Mouse (Mus musculus) hindbrain, embryonic 11.5 days (tissue): Measurements from ENCODE around the gene Mgmt. TPM values are rescaled to one million over a fixed set of nuclear protein-coding genes. Genes with fewer than 3 reads are reported as not detected.
A peak's percentile ranks its signal among the peaks of the same experiment; 100 is the strongest.

Source experiments
- ATAC-seq: fragments of 200-750 bp; cut with Nextera tagmentation; 2 replicates; pipeline ENCODE4 v1.8.0; 2017; ENCODE audit warnings: mild to moderate bottlenecking, moderate TSS enrichment, moderate library complexity; ENCODE audit not compliant: low FRiP score
- DNase-seq: peaks from one replicate; pipeline ENCODE4 v3.0.0-alpha.2; 2015; ENCODE audit warnings: low spot score
- H3K27ac ChIP-seq: fragments of 300-500 bp; sonication (generic); 2 replicates; pipeline ENCODE4 v1.5.1; 2014; ENCODE audit warnings: mild to moderate bottlenecking, low read depth, low read length
- H3K27me3 ChIP-seq: fragments of 300-500 bp; sonication (generic); 2 replicates; pipeline ENCODE4 v1.6.1; 2014; ENCODE audit warnings: mild to moderate bottlenecking, low read length, moderate library complexity, mixed read lengths; ENCODE audit not compliant: control insufficient read depth, insufficient read depth
- H3K36me3 ChIP-seq: fragments of 300-500 bp; sonication (generic); 2 replicates; pipeline ENCODE4 v1.6.1; 2014; ENCODE audit warnings: mild to moderate bottlenecking, low read length, moderate library complexity, mixed read lengths; ENCODE audit not compliant: control insufficient read depth, insufficient read depth
- H3K4me1 ChIP-seq: fragments of 300-500 bp; sonication (generic); replicated peaks from 2 replicates; pipeline ENCODE4 v1.6.1; 2014; ENCODE audit warnings: low read length, mixed read lengths; ENCODE audit not compliant: control insufficient read depth, insufficient read depth
- H3K4me2 ChIP-seq: fragments of 300-500 bp; sonication (generic); replicated peaks from 2 replicates; pipeline ENCODE4 v1.6.1; 2014; ENCODE audit warnings: mild to moderate bottlenecking, low read depth, low read length
- H3K4me3 ChIP-seq: fragments of 300-500 bp; sonication (generic); 2 replicates; pipeline ENCODE4 v1.5.1; 2014; ENCODE audit warnings: low read depth, low read length
- H3K9ac ChIP-seq: fragments of 300-500 bp; sonication (generic); 2 replicates; pipeline ENCODE4 v1.6.1; 2014; ENCODE audit warnings: low read depth, low read length
- H3K9me3 ChIP-seq: fragments of 300-500 bp; sonication (generic); 2 replicates; pipeline ENCODE4 v1.6.1; 2016; ENCODE audit warnings: low read length; ENCODE audit not compliant: control insufficient read depth
- WGBS: fragments of 180-500 bp; shearing (Covaris S2); extraction: QIAGEN DNeasy Blood & Tissue Kit; methylation state at CpG from one replicate; pipeline ENCODE4 v1.1.7; 2014; 5-methylcytosine and 5-hydroxymethylcytosine counted together
- polyA plus RNA-seq: library from polyadenylated mRNA; unstranded; fragments of >200 nt; fragmentation: Nextera tagmentation; extraction: Ambion mirVana; gene quantifications from 2 replicates; pipeline ENCODE4 v1.2.1, GENCODE M21; 2014

Gene Mgmt
- polyA plus RNA-seq, 1 experiment from 2014 or later: 3.9 TPM

DNA sequence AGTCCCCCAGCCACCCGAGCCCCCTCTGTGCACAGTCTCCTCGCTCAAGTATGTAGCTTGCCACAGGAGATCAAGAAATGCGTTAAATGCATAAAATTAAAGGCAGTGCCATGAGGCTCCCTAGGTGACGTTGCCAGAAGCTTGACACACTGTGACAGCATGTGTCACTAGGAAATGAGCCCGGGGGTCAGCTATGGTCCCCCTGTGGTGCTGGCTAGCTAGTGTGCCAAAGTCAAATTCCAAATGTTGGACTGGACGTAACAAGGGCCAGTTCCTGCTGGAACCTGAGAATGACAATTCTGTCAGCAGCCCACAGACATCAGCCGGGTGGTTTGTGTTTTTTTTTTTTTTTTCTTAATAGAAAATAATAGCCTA is 144.5 kb downstream of the Mgmt start:
- Histone ChIP-seq H3K27ac (no peak overlapping the region), H3K36me3 (no peaks in the 10 kb centered on the region), H3K4me1 (peaks cover 8% of the 10 kb centered on the region; the same call in 1 of the 2 replicates), H3K4me3 (no peak overlapping the region), H3K4me2 (no peak overlapping the region), H3K9ac (no peak overlapping the region), H3K27me3 (no peaks in the 10 kb centered on the region), H3K9me3 (no peaks in the 10 kb centered on the region)
- DNase-seq: no peak
- no peak for ATAC-seq
- 49% methylated on average over 7 of the region's 7 CpGs for WGBS

DNA sequence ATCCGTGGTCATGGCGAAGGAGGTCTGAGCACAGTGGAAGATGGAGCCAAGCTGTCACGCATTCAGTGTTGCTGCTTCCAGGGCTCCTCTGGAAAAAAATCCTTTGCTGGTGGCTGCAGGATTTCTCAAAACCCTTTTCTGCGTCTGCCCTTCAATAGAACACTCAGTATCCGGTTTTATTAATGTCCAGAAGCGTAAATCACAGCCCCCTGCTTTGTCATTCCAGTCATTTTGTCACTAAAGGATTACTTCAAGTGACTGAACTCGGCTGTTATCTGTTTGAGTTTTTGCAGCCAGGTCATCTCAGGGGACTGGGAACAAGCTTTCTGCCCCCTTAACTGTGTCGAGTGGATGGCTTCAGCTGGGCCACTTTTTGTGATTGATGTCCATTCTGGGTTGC is 146.2 kb downstream of the Mgmt start:
- DNase-seq (peak; percentile 20), ATAC-seq (no peak)
- Histone ChIP-seq H3K27me3 (no peaks in the 10 kb centered on the region), H3K27ac (no peak overlapping the region), H3K4me1 (peaks cover 8% of the 10 kb centered on the region; the same call in 1 of the 2 replicates), H3K36me3 (no peaks in the 10 kb centered on the region), H3K9me3 (no peaks in the 10 kb centered on the region), H3K9ac (no peak overlapping the region), H3K4me3 (no peak overlapping the region), H3K4me2 (no peak overlapping the region)
- 36% methylated on average over 8 of the region's 8 CpGs for WGBS

DNA sequence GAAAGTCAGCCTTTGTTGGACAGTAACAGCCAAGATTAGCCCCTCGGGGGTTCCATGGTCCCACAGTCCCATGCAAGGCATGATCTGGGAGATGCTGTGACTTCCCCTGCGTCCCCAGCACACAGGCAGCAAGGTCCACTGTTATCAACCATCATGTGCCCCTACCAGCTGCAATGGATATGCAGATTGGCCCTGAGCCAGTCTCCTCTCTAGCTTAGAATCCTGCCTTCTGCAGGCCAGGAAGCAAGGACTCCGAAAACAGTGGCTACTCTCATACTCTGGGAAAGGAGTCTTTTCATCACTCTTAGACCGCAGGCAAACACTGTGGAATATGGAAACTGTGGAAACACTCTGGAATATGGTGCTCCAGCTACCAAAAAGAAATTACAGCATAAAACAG is 152.5 kb downstream of the Mgmt start:
- Histone ChIP-seq H3K4me2 (no peak overlapping the region), H3K27ac (no peak overlapping the region), H3K4me3 (no peak overlapping the region), H3K9me3 (no peaks in the 10 kb centered on the region), H3K9ac (no peak overlapping the region), H3K36me3 (no peaks in the 10 kb centered on the region), H3K4me1 (no peaks in the 10 kb centered on the region), H3K27me3 (0 out of 2 replicates have a peak, but pooled peaks cover 2% of the 10 kb centered on the region)
- ATAC-seq (no peak), DNase-seq (no peak)
- WGBS: 86% methylated on average over 4 of the region's 4 CpGs

DNA sequence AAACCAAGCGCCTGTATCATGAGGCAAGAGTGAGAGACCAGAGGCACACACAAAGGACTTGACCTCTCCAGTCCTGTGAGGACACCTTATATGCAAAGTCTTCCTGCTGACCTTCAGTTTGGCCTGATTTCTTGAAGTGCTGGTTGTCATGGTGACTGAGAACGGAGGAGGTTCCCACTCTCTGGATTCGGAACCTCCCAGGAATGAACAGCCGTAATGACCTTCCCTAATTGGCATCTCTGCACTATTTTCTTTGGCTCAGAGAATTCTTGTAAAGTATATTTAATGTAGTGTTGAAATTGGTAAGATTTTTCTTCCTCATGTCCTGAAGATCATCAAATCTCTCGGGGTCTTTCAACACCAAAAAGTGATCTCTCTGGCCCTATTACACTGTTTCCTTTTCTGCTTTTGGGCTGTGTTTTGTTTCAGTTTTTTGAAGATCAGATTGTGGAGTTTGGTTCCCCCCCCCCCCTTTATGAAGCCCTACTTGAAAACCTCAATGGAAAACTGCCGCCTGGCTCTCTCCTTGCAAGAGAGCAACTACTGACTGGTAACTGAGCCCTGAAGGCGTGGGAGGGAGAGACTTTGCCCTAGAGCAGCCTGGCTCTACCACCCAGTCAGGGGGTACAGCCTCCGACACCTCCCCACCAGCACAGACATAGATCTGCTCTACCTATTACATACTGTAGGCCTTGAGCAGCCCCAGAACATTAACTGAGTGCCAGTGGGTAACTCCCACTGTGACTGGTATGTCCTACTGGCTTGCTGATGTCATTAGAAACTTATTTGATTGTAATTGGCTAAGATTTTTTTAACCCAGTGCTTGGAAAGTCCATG is 153.9 kb downstream of the Mgmt start:
- ATAC-seq (no peak), DNase-seq (peak; percentile 19)
- Histone ChIP-seq H3K27ac (no peak overlapping the region), H3K9me3 (no peaks in the 10 kb centered on the region), H3K4me2 (no peak overlapping the region), H3K9ac (no peak overlapping the region), H3K27me3 (0 out of 2 replicates have a peak, but pooled peaks cover 2% of the 10 kb centered on the region), H3K4me3 (no peak overlapping the region), H3K36me3 (no peaks in the 10 kb centered on the region), H3K4me1 (no peaks in the 10 kb centered on the region)
- WGBS: 61% methylated on average over 8 of the region's 8 CpGs

DNA sequence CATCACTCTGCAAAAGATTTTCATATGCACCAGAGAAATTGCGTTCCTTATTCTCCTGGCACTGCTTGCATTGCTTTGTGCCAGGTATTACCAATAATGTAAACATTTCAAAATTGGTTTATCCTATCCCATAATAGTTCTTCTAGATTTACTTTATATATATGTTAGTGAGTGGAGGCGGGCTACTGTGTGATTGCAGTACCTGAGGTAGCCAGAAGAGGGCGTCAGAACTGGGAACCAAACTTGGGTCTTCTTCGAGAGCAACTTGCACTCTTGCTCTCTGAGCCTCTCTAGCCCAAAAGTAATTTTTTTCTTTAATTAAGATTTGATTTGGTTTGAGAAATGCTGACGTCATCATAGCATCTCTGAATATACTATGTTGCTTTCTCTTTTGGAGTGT is 159.9 kb downstream of the Mgmt start:
- Histone ChIP-seq H3K4me1 (no peaks in the 10 kb centered on the region), H3K9me3 (no peaks in the 10 kb centered on the region), H3K4me3 (no peak overlapping the region), H3K27me3 (no peaks in the 10 kb centered on the region), H3K4me2 (no peak overlapping the region), H3K27ac (no peak overlapping the region), H3K9ac (no peak overlapping the region), H3K36me3 (no peaks in the 10 kb centered on the region)
- DNase-seq: no peak
- 74% methylated on average over 5 of the region's 5 CpGs for WGBS
- no peak for ATAC-seq

DNA sequence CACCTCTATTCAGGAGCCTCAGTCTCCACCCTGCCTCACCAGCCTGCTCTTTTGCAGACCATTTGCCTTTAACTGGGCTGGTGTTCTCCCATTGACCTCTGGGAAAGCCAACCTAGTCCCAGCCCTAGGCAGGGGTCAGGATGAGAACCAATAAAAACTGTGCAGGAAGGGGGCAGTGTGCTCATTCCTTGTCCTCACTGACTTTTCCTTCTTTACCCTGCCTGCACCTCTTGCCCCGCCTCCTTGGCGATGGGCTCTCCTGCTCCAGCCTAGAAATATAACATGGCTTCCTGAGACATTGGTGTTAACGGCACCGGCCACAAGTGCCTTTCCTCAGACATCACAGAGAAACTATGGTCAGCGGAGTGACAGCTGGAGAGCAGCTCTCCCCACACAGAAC is 161.7 kb downstream of the Mgmt start:
- H3K27me3 ChIP-seq: no peaks in the 10 kb centered on the region
- H3K4me3 ChIP-seq: no peak overlapping the region
- H3K9ac ChIP-seq: no peak overlapping the region
- H3K36me3 ChIP-seq: no peaks in the 10 kb centered on the region
- no peaks in the 10 kb centered on the region for H3K9me3 ChIP-seq
- no peak overlapping the region for H3K27ac ChIP-seq
- no peak overlapping the region for H3K4me2 ChIP-seq
- DNase-seq: no peak
- no peak for ATAC-seq
- no peaks in the 10 kb centered on the region for H3K4me1 ChIP-seq
- WGBS: 61% methylated on average over 5 of the region's 5 CpGs

DNA sequence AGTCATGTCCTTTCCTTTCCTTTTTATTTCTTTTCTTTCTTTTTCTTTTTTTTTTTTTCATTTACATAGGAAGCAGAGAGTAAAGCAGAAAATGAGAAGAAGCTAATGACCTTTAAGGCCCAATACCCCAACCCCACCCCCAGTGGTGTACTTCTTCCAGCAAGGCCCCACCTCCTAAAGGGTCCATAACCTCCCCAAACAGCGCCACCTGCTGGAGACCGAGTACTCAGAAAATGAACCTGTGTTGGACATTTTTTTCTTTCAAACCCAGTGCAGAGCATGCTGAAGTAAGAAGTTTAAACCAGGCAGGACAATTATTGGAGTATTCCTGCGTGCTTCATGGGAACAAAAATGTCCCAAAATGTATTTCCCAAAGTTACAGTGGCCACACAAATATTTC is 166.1 kb downstream of the Mgmt start:
- DNase-seq (peak; percentile 46), ATAC-seq (no peak)
- Histone ChIP-seq H3K36me3 (no peaks in the 10 kb centered on the region), H3K4me3 (no peak overlapping the region), H3K27ac (no peak overlapping the region), H3K9ac (no peak overlapping the region), H3K27me3 (no peaks in the 10 kb centered on the region), H3K9me3 (no peaks in the 10 kb centered on the region), H3K4me1 (no peaks in the 10 kb centered on the region), H3K4me2 (no peak overlapping the region)
- WGBS: 41% methylated on average over 3 of the region's 3 CpGs

DNA sequence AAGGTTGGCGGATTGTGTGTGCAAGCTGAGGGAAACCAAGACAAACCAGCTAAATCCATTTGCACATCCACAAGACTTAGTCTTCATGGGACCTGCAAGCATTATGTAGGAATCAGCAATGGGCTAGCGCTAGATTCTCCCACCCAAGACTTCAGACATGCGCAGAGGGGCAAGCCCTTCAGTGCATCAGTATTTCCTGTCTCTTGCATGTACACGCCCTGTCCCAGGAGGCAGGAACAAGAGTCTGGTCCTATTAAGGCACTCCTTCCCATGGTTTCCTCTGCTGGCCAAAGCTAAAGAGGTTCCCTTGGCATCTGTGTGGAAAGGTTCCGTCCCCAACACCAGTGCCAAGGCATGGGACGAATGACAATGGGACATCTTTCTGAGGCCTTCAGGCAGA is 166.7 kb downstream of the Mgmt start:
- Histone ChIP-seq H3K9ac (no peak overlapping the region), H3K4me1 (no peaks in the 10 kb centered on the region), H3K4me3 (no peak overlapping the region), H3K9me3 (no peaks in the 10 kb centered on the region), H3K4me2 (no peak overlapping the region), H3K27ac (no peak overlapping the region), H3K36me3 (no peaks in the 10 kb centered on the region), H3K27me3 (no peaks in the 10 kb centered on the region)
- ATAC-seq: no peak
- no peak for DNase-seq
- 96% methylated on average over 6 of the region's 6 CpGs for WGBS

DNA sequence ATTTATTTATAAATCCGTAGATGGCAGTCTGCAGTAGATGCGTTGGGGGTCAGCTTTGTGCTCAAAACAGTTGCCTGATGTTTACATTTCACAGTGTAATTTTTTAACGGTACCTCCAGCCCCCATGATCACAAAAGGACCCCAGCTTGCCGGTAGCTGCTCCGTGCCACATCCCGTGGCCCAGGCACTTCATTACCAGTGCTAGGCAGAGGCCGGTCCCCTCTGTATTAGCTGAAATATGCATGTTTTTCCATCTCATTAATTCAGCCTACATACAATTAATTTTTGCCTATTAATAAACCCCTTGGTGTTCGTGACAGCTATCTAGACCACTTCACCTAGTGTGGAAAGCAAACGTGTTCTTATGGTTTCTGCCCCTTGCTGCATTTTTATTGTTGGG is 169.8 kb downstream of the Mgmt start:
- H3K27me3 ChIP-seq: no peaks in the 10 kb centered on the region
- WGBS: 70% methylated on average over 9 of the region's 9 CpGs
- H3K27ac ChIP-seq: no peak overlapping the region
- H3K9ac ChIP-seq: no peak overlapping the region
- DNase-seq (no peak), ATAC-seq (no peak)
- H3K4me2 ChIP-seq: no peak overlapping the region
- no peaks in the 10 kb centered on the region for H3K36me3 ChIP-seq
- H3K9me3 ChIP-seq: no peaks in the 10 kb centered on the region
- no peak overlapping the region for H3K4me3 ChIP-seq
- H3K4me1 ChIP-seq: no peaks in the 10 kb centered on the region
